Mouse (Mus musculus): ENCODE measurements around the gene Srsf11.

The Srsf11 gene

GRCm38 (mm10) chr3:158036329-158036988 is at the start of gene Srsf11, which contains the start of gene Lrrc40:
Srsf11 (minus strand) TSS chr3:158036639.
Lrrc40 (plus strand) TSS chr3:158036662.
- DNase-seq: peak; percentile 96 to 97

DNA sequence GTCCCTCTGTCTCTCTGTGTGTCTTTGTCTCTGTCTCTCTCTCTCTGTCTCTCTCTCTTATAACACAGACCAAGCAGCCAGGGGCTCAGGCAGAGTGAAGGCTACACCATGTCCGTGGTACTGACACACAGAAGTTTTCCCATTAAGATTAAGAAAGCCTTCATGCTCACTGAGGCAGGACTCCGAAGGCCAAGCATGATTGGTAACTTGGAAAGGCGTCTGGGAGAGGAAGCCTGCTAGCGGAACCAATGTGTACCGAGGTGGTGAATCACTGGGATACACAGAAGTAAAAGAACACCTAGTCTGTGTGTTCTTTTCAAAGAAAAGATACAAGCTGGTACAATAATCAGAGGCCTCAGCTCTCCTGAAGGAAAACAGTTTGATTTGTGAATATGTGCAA is 41.4 kb upstream of the Srsf11 start:
- no peak for DNase-seq

DNA sequence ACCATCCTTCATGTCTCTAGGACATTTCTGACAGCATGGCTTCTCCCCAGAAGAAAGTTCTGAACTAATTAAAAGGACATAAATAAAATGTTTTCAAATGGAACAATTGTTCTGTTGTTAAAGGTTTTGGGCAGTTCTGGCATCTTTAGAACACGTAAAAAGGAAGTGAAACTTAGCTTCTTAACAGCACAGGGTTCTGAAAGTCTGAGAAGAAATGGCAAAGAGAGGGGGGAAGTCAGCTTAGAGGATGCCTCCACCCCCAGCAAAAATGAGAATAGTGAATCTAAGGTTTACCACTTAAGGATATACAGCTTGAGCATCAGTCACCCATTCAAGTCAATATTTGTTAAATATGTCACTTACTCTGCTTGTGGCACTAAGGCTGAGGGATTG is 40.9 kb upstream of the Srsf11 start:
- DNase-seq: no peak

- DNase-seq: no peak
Measured at GRCm38 (mm10) chr3:158076685-158077379, 40.4 kb upstream of the Srsf11 start.

- DNase-seq: no peak
Measured at GRCm38 (mm10) chr3:158075004-158075403, 38.6 kb upstream of the Srsf11 start.

DNA sequence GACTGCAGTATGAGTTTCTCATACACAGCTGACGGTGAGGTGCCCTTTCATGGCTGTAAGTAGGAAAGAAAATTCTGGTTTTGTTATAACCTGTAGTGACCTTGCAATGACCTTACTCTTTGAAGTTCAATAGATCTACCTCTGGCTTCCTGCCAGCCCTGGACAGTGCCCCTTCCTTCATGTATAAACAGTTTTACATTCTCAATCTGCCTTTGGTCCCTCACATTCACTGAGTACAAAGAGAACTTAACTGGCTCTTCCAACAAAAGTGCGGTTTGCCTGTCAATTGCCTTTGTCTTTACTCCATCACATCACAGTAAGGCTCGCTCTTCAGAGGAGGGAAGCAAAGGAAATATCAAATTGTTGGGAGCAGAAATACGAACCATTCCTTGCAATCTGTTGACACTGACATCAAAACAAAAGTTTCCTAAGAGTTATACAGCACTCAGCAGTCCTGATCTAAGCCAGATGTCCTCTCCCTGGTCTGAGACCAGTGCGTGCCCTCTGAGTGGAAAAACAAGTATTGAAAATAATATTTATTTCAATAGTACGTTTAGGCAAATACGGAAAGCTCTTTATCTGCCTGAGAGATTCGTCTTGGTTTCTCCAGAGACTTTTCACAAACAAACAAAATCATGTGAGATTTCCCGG is 32.3 kb upstream of the Srsf11 start:
- no peak for DNase-seq

- DNase-seq: no peak
Measured at GRCm38 (mm10) chr3:158067916-158068315, 31.5 kb upstream of the Srsf11 start.

DNA sequence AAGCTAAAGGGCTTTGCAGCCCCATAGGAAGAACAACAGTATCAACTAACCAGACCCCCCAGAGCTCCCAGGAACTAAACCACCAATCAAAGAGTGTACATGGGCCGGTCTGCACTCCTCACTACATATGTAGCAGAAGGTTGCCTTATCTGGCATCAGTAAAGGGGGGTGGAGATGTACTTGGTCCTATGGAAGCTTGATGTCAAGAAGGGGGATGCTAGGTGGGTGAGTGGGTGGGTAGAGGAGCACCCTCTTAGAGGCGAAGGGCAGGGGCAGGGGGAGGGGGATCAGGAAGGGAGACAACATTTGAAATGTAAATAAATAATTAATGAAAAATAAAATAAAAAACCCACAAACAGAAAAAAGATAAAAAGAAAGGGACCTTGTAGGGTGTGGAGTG is 28.8 kb upstream of the Srsf11 start:
- DNase-seq: no peak

DNA sequence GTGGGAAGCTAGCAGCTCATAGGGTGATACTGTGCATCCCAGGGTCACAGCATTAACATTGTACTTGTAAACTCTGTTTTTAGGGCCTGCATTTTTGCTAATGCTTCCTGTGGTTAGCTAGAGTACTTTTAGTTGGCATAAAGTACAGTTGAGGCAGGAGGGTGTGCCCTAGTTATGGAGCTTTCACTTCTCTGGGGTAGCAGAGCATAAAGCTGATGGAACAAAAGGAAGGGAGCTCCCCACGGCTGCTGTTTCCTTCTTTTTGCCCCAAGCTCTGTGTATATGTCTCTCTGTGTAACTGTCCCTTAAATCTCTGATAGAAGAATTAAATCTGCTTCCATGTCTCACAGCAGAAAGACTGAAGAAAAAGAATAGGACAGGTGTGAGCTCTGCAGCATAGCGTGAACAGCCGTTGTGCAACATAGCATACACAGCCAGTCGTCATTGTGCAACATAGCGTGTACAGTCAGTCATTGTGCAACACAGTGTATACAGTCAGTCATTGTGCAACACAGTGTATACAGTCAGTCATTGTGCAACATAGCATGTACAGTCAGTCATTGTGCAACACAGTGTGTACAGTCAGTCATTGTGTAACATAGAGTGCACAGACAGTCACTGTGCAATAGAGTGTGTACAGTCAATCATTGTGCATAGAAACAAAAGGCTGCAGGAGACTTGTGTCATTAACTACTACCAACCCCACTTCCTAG is 25.5 kb upstream of the Srsf11 start:
- no peak for DNase-seq

- no peak for DNase-seq
Measured at GRCm38 (mm10) chr3:158060621-158061291, 24.3 kb upstream of the Srsf11 start.

DNA sequence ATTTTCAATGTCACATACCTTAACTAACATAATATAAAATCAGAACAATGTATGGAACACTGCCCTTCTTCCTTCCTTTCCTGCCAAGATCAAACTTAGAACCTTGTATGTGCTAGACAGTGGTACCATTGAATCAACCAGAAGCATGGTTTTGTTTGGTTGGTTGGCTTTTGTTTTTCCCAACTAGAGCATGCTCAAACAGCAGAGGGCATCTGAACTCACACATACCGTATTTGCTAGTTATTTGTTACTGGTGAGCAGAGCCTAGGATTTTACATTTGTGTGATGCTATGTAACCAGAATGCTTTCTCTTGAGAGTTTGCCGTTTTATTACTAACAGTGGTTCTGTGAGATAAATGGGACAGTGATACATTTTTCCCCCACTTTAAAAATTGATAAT is 13.1 kb upstream of the Srsf11 start:
- DNase-seq: no peak

DNA sequence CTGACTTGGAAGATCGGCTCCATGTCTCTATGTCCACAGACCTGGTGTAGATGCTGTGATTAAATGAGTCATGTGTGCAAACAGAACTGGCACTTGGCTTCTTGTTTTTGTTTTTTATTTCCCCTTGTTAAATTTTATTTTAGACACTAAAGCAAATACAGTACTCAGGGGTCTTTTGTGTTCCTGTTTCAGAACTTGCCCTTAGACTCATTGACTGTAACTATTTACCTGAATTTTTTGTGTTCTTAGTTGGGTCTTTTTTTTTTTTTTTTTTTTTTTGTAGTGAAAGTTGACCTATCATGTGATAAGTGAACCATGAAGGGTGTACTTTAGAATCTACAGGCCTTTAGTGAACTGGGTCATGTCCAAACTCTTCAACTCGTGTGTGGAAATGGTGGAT is 4.3 kb upstream of the Srsf11 start:
- no peak for DNase-seq

DNA sequence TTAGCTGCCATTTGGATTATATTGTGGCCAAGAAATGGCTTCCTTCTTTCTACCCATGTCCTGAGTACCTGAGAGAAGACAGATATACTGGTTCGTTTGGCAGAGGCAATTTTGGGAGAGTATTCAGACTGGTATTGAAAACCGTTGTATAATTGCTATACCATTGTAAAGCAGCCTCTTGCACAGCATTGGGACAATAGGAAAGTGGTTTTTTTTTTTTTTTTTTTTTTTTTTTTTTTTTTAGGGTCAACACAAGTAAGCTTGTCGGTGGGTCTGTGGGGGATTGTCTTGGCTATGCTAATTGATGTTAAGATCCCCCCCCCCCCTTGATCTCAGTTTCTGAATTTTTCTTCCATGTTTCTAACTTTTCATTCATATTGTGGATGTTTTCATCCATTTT is 1.7 kb upstream of the Srsf11 start:
- no peak for DNase-seq

- no peak for DNase-seq
Measured at GRCm38 (mm10) chr3:158035866-158036265, 573 bp downstream of the Srsf11 start.

- no peak for DNase-seq
Measured at GRCm38 (mm10) chr3:158032106-158032505, 4.3 kb downstream of the Srsf11 start.

DNA sequence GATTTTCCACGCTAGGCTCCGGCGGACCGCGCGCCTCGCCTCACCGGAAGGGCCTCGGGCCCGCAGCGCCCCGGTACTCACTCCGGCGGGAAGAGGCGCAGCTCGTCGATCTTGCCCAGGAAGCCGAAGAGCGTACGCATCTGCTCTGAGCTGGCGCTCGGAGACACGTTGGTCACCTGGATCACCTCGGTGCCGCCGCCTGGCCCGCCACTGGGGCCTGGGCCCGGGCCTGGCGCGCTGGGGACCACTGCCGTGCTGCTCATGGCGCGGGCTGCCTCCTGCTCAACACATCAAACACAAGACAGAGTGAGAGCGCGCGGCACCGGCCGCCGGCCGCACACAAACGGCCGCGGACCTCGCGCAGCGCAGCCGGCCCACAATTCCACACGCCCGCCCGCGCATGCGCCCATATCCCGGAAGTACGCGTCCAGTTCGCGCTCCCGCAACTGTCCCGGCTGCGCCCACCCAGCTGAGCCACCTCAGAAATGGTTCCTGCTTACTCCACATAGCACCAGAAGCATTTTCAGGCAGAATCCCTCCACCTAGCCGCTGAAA is 5.0 kb downstream of the Srsf11 start:
- peak; percentile 95 to 96 for DNase-seq

DNA sequence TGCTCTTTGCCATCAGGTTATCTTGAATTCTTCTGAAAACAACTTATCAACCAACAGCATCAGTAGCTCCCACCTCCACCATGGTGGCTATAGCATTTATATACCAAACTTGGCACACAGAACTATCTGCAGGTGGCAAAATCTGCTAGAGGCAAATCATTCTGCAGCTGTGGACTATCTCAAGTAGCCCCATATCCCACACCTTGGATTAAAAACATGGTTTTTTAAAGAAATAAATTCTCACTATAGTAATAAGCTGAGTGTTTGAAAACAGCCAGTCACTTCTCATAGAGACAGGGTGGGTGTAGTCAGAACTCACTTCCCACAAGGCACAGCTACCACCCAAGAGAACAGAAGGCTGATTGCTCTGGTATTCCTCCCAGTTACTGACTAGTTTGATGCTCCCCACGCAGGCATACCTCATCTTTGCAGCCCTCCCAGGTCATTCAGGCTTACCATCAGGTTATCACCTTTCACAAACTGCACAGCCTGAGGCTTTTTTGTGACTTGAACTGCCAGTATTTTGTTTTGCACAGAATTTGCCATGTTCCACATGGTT is 26.6 kb downstream of the Srsf11 start:
- no peak for DNase-seq

GRCm38 (mm10) chr3:158008647-158009046 is 27.8 kb downstream of the Srsf11 start:
- no peak for DNase-seq

DNA sequence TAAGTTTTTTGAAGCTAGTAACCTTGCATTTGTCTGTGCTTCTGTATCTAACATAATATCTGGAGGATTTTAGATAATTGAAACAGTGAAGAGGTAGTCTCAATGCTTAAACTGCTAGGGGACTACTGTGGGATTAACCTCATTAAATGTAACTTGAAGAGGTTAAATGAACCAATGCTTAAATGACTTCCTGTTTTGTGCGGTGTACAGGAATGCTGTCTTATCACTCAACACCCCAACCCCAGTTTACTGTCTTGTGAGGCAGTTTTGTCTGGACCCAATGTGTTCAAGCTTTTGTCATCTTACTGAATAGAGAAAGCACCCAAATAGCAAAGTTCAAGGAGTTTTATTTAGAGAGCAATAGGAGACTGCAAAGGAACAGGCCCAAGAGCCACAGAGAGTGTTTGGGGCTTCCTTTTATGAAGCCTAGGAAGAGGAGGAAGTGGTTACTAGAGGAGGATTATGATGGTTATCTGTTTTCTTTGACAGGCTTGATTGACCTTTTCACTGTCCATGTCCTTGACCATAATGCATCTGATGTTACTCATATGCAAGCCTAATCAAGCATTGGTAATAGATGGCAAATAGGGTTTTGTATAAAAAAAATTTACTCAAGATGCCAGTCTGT is 37.6 kb downstream of the Srsf11 start:
- no peak for DNase-seq

- no peak for DNase-seq
Measured at GRCm38 (mm10) chr3:157995726-157996125, 40.7 kb downstream of the Srsf11 start.

GRCm38 (mm10) chr3:157993322-157993721 is 43.1 kb downstream of the Srsf11 start:
- DNase-seq: no peak

DNA sequence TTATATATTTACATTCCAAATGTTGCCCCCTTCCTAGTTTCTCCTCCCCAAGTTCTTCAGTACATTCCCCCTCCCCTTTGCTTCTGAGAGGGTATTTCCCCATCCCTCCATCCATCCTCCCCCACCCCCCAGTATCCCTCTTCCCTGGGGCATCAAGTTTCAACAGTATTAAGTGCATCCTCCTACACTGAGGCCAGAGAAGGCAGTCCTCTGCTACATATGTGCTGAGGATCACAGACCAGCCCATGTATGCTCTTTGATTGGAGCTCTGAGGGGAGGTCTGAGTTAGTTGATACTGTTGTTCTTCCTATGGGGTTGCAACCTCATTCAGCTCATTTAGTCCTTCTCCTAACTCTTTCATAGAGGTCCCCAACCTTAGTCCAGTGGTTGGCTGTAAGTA is 56.8 kb downstream of the Srsf11 start:
- no peak for DNase-seq

Data from kidney, postnatal 4 days (tissue).